Mouse (Mus musculus): ENCODE measurements around the gene Gp1ba.

DNA sequence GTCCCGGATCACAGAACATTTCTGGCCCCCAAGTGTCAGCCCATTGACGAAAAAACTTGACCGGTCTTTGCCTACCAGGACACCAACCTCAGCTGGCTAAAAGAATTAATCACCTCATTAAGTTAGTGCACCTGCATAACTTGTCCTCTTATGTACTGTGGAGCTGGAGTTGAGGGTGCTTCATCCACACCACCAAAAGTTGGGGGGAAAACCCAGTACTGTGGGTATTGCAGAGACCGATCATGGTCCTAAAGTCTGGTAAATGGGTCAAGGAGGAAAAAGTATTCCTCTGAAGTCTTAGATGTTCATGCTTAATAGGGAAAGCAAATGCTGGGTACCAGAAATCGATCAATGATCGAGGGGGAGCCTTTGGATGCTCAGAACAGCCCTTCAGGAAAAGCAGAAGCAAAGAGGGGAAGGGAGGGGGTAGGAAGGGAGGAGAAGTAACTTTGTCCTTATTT, 14.0 kb downstream of the Gp1ba start:
- TF ChIP-seq CTCF (IDR thresholded peaks at IDR 0.05; ENCODE audit: insufficient read depth, low read depth, low read length) (no peak), POLR2A (IDR thresholded peaks at IDR 0.05; ENCODE audit: insufficient read depth, low read depth, low read length) (no peak)
